Mouse (Mus musculus) thymus, adult 2 months (tissue): ENCODE data around the gene Ccng2.

Experiments used
- CTCF ChIP-seq: fragments of 200-500 bp; IDR thresholded peaks from 2 replicates; pipeline ENCODE4 v1.5.1; 2012; ENCODE audit warnings: mild to moderate bottlenecking, control low read depth, low read length, moderate library complexity, borderline replicate concordance; ENCODE audit not compliant: control insufficient read depth, poor library complexity, insufficient read depth; ENCODE audit errors: extremely low read depth
- POLR2A ChIP-seq: fragments of 200-500 bp; IDR thresholded peaks from 2 replicates; pipeline ENCODE4 v1.6.1; 2012; ENCODE audit warnings: mild to moderate bottlenecking, low read length, control low read depth, moderate library complexity; ENCODE audit not compliant: control insufficient read depth, poor library complexity, insufficient read depth; ENCODE audit errors: extremely low read depth

GRCm38 (mm10) chr5:93255759-93256265 lies 11.2 kb upstream of the Ccng2 start:
- TF ChIP-seq CTCF (no peak), POLR2A (no peak)
